Mouse (Mus musculus) liver, postnatal 0 days (tissue): ENCODE data around the gene Dynll1.

Experiments used
- CTCF ChIP-seq: sonication (generic); IDR thresholded peaks from 2 replicates; pipeline ENCODE4 v1.5.1; 2016; ENCODE audit warnings: antibody characterized with exemption, low read depth
- EP300 ChIP-seq: IDR thresholded peaks from 2 replicates; pipeline ENCODE4 v1.6.1; 2016; ENCODE audit warnings: antibody characterized with exemption, low read depth, mild to moderate bottlenecking

GRCm38 (mm10) chr5:115271931-115272811 is 28.6 kb downstream of the Dynll1 start:
- TF ChIP-seq CTCF (no peak), EP300 (no peak)
